Mouse (Mus musculus) heart, postnatal 0 days (tissue): ENCODE measurements at regions not wholly inside any gene's neighbourhood (a gene's known extent, or its start where the extent isn't known, plus 50 kb on each side); places are given as distances from the start of the nearest gene placed in this dataset.
A peak's percentile ranks its signal among the peaks of the same experiment; 100 is the strongest.

Experiments used
- ATAC-seq: fragments of 200-750 bp; cut with Nextera tagmentation; 2 replicates; pipeline ENCODE4 v1.8.0; 2017; ENCODE audit warnings: low read depth, moderate number of reproducible peaks, moderate library complexity; ENCODE audit not compliant: insufficient read depth
- DNase-seq: peaks from one replicate; pipeline ENCODE4 v3.0.0-alpha.2; 2016; ENCODE audit warnings: low spot score
- H3K27ac ChIP-seq: fragments of 300-500 bp; sonication (generic); 2 replicates; pipeline ENCODE4 v1.5.1; 2014; ENCODE audit warnings: low read depth, mild to moderate bottlenecking
- H3K27me3 ChIP-seq: fragments of 300-500 bp; sonication (generic); 2 replicates; pipeline ENCODE4 v1.6.1; 2014; ENCODE audit warnings: low read length, mixed read lengths; ENCODE audit not compliant: control insufficient read depth, insufficient read depth
- H3K36me3 ChIP-seq: fragments of 300-500 bp; sonication (generic); replicated peaks from 2 replicates; pipeline ENCODE4 v1.6.1; 2014; ENCODE audit warnings: low read length, mixed read lengths; ENCODE audit not compliant: control insufficient read depth, insufficient read depth
- H3K4me1 ChIP-seq: fragments of 300-500 bp; sonication (generic); 2 replicates; pipeline ENCODE4 v1.6.1; 2014; ENCODE audit warnings: antibody characterized with exemption; ENCODE audit not compliant: control insufficient read depth, insufficient read depth
- H3K4me2 ChIP-seq: fragments of 300-500 bp; sonication (generic); 2 replicates; pipeline ENCODE4 v1.6.1; 2014; ENCODE audit warnings: low read depth, mild to moderate bottlenecking, low read length, moderate library complexity
- H3K4me3 ChIP-seq: fragments of 300-500 bp; sonication (generic); 2 replicates; pipeline ENCODE4 v1.5.1; 2014; ENCODE audit warnings: low read depth, low read length
- H3K9ac ChIP-seq: fragments of 300-500 bp; sonication (generic); replicated peaks from 2 replicates; pipeline ENCODE4 v1.6.1; 2014; ENCODE audit warnings: low read depth, low read length, mixed read lengths
- H3K9me3 ChIP-seq: fragments of 300-500 bp; sonication (generic); replicated peaks from 2 replicates; pipeline ENCODE4 v1.6.1; 2016; ENCODE audit warnings: low read length; ENCODE audit not compliant: control insufficient read depth
- CTCF ChIP-seq: IDR thresholded peaks from 2 replicates; pipeline ENCODE4 v1.5.1; 2016; ENCODE audit warnings: antibody characterized with exemption, control low read depth, low read depth
- EP300 ChIP-seq: IDR thresholded peaks from 2 replicates; pipeline ENCODE4 v1.6.1; 2016; ENCODE audit warnings: antibody characterized with exemption, low read depth
- WGBS: fragments of 180-500 bp; shearing (Covaris S2); extraction: QIAGEN DNeasy Blood & Tissue Kit; methylation state at CpG from one replicate; pipeline ENCODE4 v1.1.7; 2014; 5-methylcytosine and 5-hydroxymethylcytosine counted together

GRCm38 (mm10) chr13:60420842-60421696 is 180.7 kb upstream of the Dapk1 start:
- WGBS: 5% methylated on average over 3 of the region's 3 CpGs
- no peaks in the 10 kb centered on the region for H3K27me3 ChIP-seq
- no peak overlapping the region for H3K4me3 ChIP-seq
- H3K36me3 ChIP-seq: no peaks in the 10 kb centered on the region
- H3K9ac ChIP-seq: no peak overlapping the region
- H3K9me3 ChIP-seq: no peaks in the 10 kb centered on the region
- peaks cover 4% of the 10 kb centered on the region; the same call in 1 of the 2 replicates for H3K4me1 ChIP-seq
- ATAC-seq: peak; percentile 75
- peak overlapping the region; percentile 32 for H3K27ac ChIP-seq
- no peak overlapping the region for H3K4me2 ChIP-seq
- TF ChIP-seq EP300 (no peak), CTCF (no peak)
- peak; percentile 74 for DNase-seq

GRCm38 (mm10) chr13:60424267-60424666 is 177.5 kb upstream of the Dapk1 start:
- H3K9me3 ChIP-seq: no peaks in the 10 kb centered on the region
- H3K27me3 ChIP-seq: no peaks in the 10 kb centered on the region
- H3K4me3 ChIP-seq: no peak overlapping the region
- 62% methylated on average over 6 of the region's 6 CpGs for WGBS
- DNase-seq (no peak), ATAC-seq (no peak)
- no peak overlapping the region for H3K9ac ChIP-seq
- TF ChIP-seq CTCF (no peak), EP300 (no peak)
- no peak overlapping the region for H3K4me2 ChIP-seq
- H3K36me3 ChIP-seq: no peaks in the 10 kb centered on the region
- H3K27ac ChIP-seq: no peak overlapping the region
- H3K4me1 ChIP-seq: peaks cover 7% of the 10 kb centered on the region; the same call in 1 of the 2 replicates

- H3K9ac ChIP-seq: no peak overlapping the region
- no peak for DNase-seq
- no peaks in the 10 kb centered on the region for H3K27me3 ChIP-seq
- H3K4me1 ChIP-seq: peaks cover 7% of the 10 kb centered on the region; the same call in 1 of the 2 replicates
- H3K9me3 ChIP-seq: no peaks in the 10 kb centered on the region
- no peak overlapping the region for H3K4me3 ChIP-seq
- no peaks in the 10 kb centered on the region for H3K36me3 ChIP-seq
- no peak for ATAC-seq
- 63% methylated on average over 11 of the region's 11 CpGs for WGBS
- H3K4me2 ChIP-seq: no peak overlapping the region
- TF ChIP-seq EP300: no peak
- TF ChIP-seq CTCF: no peak
- no peak overlapping the region for H3K27ac ChIP-seq
These were observed 176.6 kb upstream of the Dapk1 start for GRCm38 (mm10) chr13:60425140-60425539.

- DNase-seq: no peak
- no peak overlapping the region for H3K27ac ChIP-seq
- WGBS: 74% methylated on average over 6 of the region's 6 CpGs
- H3K4me3 ChIP-seq: no peak overlapping the region
- no peak for TF ChIP-seq CTCF
- TF ChIP-seq EP300: no peak
- H3K4me2 ChIP-seq: no peak overlapping the region
- ATAC-seq: no peak
- no peaks in the 10 kb centered on the region for H3K9me3 ChIP-seq
- no peaks in the 10 kb centered on the region for H3K36me3 ChIP-seq
- peaks cover 4% of the 10 kb centered on the region; the same call in 1 of the 2 replicates for H3K4me1 ChIP-seq
- H3K27me3 ChIP-seq: no peaks in the 10 kb centered on the region
- H3K9ac ChIP-seq: no peak overlapping the region
These were observed 176.2 kb upstream of the Dapk1 start for GRCm38 (mm10) chr13:60425556-60425955.

GRCm38 (mm10) chr13:60426192-60426840 is 175.4 kb upstream of the Dapk1 start:
- Histone ChIP-seq H3K4me2 (no peak overlapping the region), H3K4me1 (peaks cover 3% of the 10 kb centered on the region; the same call in 1 of the 2 replicates), H3K36me3 (no peaks in the 10 kb centered on the region), H3K27me3 (no peaks in the 10 kb centered on the region), H3K4me3 (no peak overlapping the region), H3K9me3 (no peaks in the 10 kb centered on the region), H3K27ac (no peak overlapping the region), H3K9ac (no peak overlapping the region)
- WGBS: 89% methylated on average over 12 of the region's 12 CpGs
- ATAC-seq (no peak), DNase-seq (no peak)
- TF ChIP-seq CTCF: no peak
